Mouse (Mus musculus) MEL-GATA-1-ER (cell line): ENCODE data around the gene Gpr179.

Experiments used
- DNase-seq: peaks from one replicate; pipeline ENCODE4 v3.0.0-alpha.2; 2012; ENCODE audit warnings: low read depth; ENCODE audit errors: extremely low read depth

Gene Gpr179

GRCm38 (mm10) chr11:97352027-97352684 lies at the start of gene Gpr179:
Gpr179 (minus strand) TSS chr11:97352077.
- DNase-seq: no peak

GRCm38 (mm10) chr11:97401082-97401481 lies 49.2 kb upstream of the Gpr179 start:
- no peak for DNase-seq

- peak; percentile 65 for DNase-seq
These were observed 48.3 kb upstream of the Gpr179 start for GRCm38 (mm10) chr11:97399958-97400710.

- no peak for DNase-seq
These were observed 46.6 kb upstream of the Gpr179 start for GRCm38 (mm10) chr11:97398506-97398905.

- DNase-seq: no peak
These were observed 42.3 kb upstream of the Gpr179 start for GRCm38 (mm10) chr11:97394146-97394545.

- DNase-seq: no peak
These were observed 41.8 kb upstream of the Gpr179 start for GRCm38 (mm10) chr11:97393658-97394057.

- DNase-seq: no peak
These were observed 37.2 kb upstream of the Gpr179 start for GRCm38 (mm10) chr11:97389127-97389526.

- no peak for DNase-seq
These were observed 35.9 kb upstream of the Gpr179 start for GRCm38 (mm10) chr11:97387811-97388210.

- DNase-seq: no peak
These were observed 31.9 kb upstream of the Gpr179 start for GRCm38 (mm10) chr11:97383764-97384163.

- no peak for DNase-seq
These were observed 31.1 kb upstream of the Gpr179 start for GRCm38 (mm10) chr11:97383017-97383416.

- DNase-seq: no peak
These were observed 28.2 kb upstream of the Gpr179 start for GRCm38 (mm10) chr11:97380036-97380435.

GRCm38 (mm10) chr11:97373402-97373801 lies 21.5 kb upstream of the Gpr179 start:
- no peak for DNase-seq

- no peak for DNase-seq
These were observed 20.4 kb upstream of the Gpr179 start for GRCm38 (mm10) chr11:97372159-97372864.

GRCm38 (mm10) chr11:97370329-97371091 lies 18.6 kb upstream of the Gpr179 start:
- no peak for DNase-seq

GRCm38 (mm10) chr11:97368501-97368900 lies 16.6 kb upstream of the Gpr179 start:
- DNase-seq: no peak

GRCm38 (mm10) chr11:97365556-97365955 lies 13.7 kb upstream of the Gpr179 start:
- no peak for DNase-seq

- no peak for DNase-seq
These were observed 11.7 kb upstream of the Gpr179 start for GRCm38 (mm10) chr11:97363644-97363995.

GRCm38 (mm10) chr11:97362943-97363643 lies 11.2 kb upstream of the Gpr179 start:
- no peak for DNase-seq

GRCm38 (mm10) chr11:97362649-97362942 lies 10.7 kb upstream of the Gpr179 start:
- DNase-seq: no peak

GRCm38 (mm10) chr11:97361948-97362648 lies 10.2 kb upstream of the Gpr179 start, which contains the start of gene Socs7:
Socs7 (plus strand) TSS chr11:97362551.
- DNase-seq: peak; percentile 70
